Mouse (Mus musculus): ENCODE data around the gene Gamt. TPM values are rescaled to one million over a fixed set of nuclear protein-coding genes. Genes with fewer than 3 reads are reported as not detected.
"Not testable (repeated sequence)": the region's sequence is repeated elsewhere in the genome, so short reads cannot be mapped to it uniquely, and the experiment has no call there.

The Gamt gene
- total and polyA plus RNA-seq, 2 experiments = 241 to 715 TPM

DNA sequence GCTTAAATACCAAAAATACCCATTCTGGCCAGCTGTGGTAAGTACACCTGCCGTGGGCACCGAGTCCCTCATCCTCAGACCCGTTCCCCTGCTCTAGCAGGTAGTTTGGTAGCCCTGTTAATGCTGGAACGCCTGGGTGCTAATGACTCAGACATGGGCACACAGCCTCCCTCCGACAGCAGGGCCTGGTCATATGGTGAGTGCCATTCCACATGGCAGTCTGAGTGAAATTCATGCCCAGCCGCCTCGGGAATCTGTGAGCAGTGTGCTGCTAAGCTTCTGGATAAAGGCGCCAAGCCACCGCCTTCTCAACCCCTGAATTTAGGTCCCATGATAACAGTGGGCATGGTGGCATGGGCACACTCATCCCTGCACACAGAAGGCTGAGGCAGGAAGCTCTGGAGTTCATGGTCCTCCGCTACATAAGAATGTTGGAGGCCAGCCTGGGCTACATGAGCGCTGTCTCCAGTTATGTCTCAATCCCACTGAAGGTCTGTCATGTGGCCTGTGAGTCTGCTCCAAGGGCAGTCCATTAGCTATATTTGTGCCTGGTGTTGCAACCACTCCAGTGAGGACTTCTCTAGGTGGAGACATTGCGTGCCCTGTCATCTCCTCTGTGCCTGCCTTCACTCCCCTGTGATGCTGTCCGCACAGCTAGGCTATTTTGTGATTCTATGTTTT lies 24.5 kb downstream of the Gamt start:
- Histone ChIP-seq H3K27me3 (ENCODE audit: control insufficient read depth, insufficient read depth, low read length) (no peaks in the 10 kb centered on the region), H3K36me3 (ENCODE audit: control insufficient read depth, insufficient read depth, low read length) (peaks cover 8% of the 10 kb centered on the region), H3K27ac (replicated peaks; ENCODE audit: insufficient read depth, low read depth, low read length) (no peak overlapping the region), H3K79me2 (ENCODE audit: control insufficient read depth, insufficient read depth, low read length) (no peaks in the 10 kb centered on the region), H3K9ac (ENCODE audit: low read depth, low read length) (no peak overlapping the region), H3K4me3 (ENCODE audit: insufficient read depth, low read depth, low read length) (no peak overlapping the region), H3K4me1 (ENCODE audit: control insufficient read depth, insufficient read depth, low read length) (0 out of 2 replicates have a peak, but pooled peaks cover 1% of the 10 kb centered on the region)
- DNase-seq (ENCODE audit: extremely low read depth, low read depth, low spot score) = no peak
- 95% methylated on average over 13 of the region's 13 CpGs for WGBS
- TF ChIP-seq CTCF (IDR thresholded peaks at IDR 0.05; ENCODE audit: low read depth, low read length) = no peak
- no peak for TF ChIP-seq POLR2A (IDR thresholded peaks at IDR 0.05; ENCODE audit: extremely low read depth, insufficient read depth, low read length)

DNA sequence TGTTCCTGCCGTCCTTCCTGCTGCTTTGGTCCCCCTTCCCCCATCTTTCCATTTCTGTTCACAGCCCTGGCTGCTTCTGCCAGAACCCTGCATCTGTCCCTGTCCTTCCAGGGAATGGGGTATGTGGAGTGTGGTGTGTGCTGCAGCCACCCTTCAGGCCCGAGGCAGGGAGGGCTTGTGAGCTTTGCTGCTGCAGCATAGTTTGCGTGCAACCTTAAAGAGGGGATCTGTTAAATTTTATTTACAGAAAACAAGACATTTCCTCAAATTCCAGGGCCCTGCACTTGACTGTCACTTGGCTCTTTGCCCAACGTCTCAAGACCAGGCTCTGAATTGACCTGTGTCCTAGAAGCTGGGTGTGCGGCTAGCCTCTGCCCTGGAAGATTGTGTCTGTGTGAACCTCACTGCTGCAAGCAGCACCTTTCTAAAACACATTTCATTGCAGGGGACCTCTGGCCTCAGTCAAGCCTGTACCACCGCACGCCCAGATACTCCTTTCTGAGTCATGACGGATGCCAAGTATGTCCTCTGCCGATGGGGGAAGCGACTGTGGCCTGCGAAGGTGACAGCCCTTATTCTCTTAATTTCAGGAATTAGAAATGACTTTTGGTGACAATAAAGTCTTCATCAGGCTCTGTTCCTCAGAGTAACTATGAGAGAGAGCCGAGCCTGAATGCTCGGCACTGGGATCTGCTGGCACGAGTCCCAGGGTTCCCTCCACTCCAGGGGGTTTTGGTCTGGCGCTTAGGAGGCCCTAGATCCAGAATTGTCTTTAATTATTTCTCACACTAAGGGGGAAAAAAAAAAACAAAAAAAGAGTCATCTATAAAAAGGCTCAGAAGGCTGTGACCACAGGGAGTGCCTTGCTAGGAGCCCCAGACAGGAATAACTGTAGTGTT lies 32.7 kb downstream of the Gamt start:
- Histone ChIP-seq H3K4me3 (ENCODE audit: insufficient read depth, low read depth, low read length) (no peak overlapping the region), H3K27me3 (ENCODE audit: control insufficient read depth, insufficient read depth, low read length) (no peaks in the 10 kb centered on the region), H3K9ac (ENCODE audit: low read depth, low read length) (no peak overlapping the region), H3K79me2 (ENCODE audit: control insufficient read depth, insufficient read depth, low read length) (no peaks in the 10 kb centered on the region), H3K36me3 (ENCODE audit: control insufficient read depth, insufficient read depth, low read length) (no peaks in the 10 kb centered on the region; the same call in 1 of the 2 replicates), H3K27ac (replicated peaks; ENCODE audit: insufficient read depth, low read depth, low read length) (no peak overlapping the region), H3K4me1 (ENCODE audit: control insufficient read depth, insufficient read depth, low read length) (peaks cover 4% of the 10 kb centered on the region; the same call in 1 of the 2 replicates)
- WGBS = 76% methylated on average over 15 of the region's 15 CpGs
- DNase-seq (ENCODE audit: extremely low read depth, low read depth, low spot score) = no peak
- no peak for TF ChIP-seq POLR2A (IDR thresholded peaks at IDR 0.05; ENCODE audit: extremely low read depth, insufficient read depth, low read length)

DNA sequence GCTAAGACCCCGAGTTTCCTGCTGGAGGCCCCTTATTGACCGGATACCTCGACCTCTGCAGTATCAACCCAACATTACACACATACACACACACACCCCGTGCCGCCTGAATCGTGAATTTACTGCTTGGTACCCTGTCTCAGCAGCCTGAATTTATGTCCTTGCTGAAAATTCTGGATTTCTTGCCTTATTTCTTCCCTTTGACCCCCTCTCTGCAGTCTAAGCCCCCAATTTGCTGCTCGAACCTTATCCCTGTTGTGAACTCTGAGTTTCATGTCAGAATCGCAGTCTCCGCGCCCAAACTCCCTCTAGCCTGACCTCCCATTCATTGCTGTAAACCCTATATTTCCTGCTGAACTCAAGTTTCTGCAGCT lies 33.7 kb downstream of the Gamt start:
- no peak for TF ChIP-seq CTCF (IDR thresholded peaks at IDR 0.05; ENCODE audit: low read depth, low read length)
- no peak for TF ChIP-seq POLR2A (IDR thresholded peaks at IDR 0.05; ENCODE audit: extremely low read depth, insufficient read depth, low read length)
- Histone ChIP-seq H3K9ac (ENCODE audit: low read depth, low read length) (peak overlapping the region; percentile 83), H3K4me1 (ENCODE audit: control insufficient read depth, insufficient read depth, low read length) (peaks cover 4% of the 10 kb centered on the region; the same call in 1 of the 2 replicates), H3K4me3 (ENCODE audit: insufficient read depth, low read depth, low read length) (peak overlapping the region; percentile 80), H3K27ac (replicated peaks; ENCODE audit: insufficient read depth, low read depth, low read length) (0 out of 2 replicates have a peak overlapping the region, but pooled peaks have one; percentile 4), H3K27me3 (ENCODE audit: control insufficient read depth, insufficient read depth, low read length) (no peaks in the 10 kb centered on the region), H3K36me3 (ENCODE audit: control insufficient read depth, insufficient read depth, low read length) (no peaks in the 10 kb centered on the region), H3K79me2 (ENCODE audit: control insufficient read depth, insufficient read depth, low read length) (no peaks in the 10 kb centered on the region)
- 29% methylated on average over 10 of the region's 10 CpGs for WGBS
- no peak for DNase-seq (ENCODE audit: extremely low read depth, low read depth, low spot score)

- Histone ChIP-seq H3K27me3 (ENCODE audit: control insufficient read depth, insufficient read depth, low read length) (no peaks in the 10 kb centered on the region), H3K27ac (replicated peaks; ENCODE audit: insufficient read depth, low read depth, low read length) (peak within 1 kb of the TSS; percentile 32; the same call in 1 of the 2 replicates), H3K4me3 (ENCODE audit: insufficient read depth, low read depth, low read length) (peak within 1 kb of the TSS; percentile 80), H3K4me1 (ENCODE audit: control insufficient read depth, insufficient read depth, low read length) (peaks cover 4% of the 10 kb centered on the region; the same call in 1 of the 2 replicates), H3K79me2 (ENCODE audit: control insufficient read depth, insufficient read depth, low read length) (no peaks in the 10 kb centered on the region), H3K36me3 (ENCODE audit: control insufficient read depth, insufficient read depth, low read length) (no peaks in the 10 kb centered on the region), H3K9ac (ENCODE audit: low read depth, low read length) (peak within 1 kb of the TSS; percentile 83)
- DNase-seq (ENCODE audit: extremely low read depth, low read depth, low spot score) = peak; percentile 92
- TF ChIP-seq POLR2A (IDR thresholded peaks at IDR 0.05; ENCODE audit: extremely low read depth, insufficient read depth, low read length) (0 out of 2 replicates have a peak, but pooled peaks have one; percentile 26), CTCF (IDR thresholded peaks at IDR 0.05; ENCODE audit: low read depth, low read length) (peak; percentile 57)
- WGBS = under 1% methylated on average over 66 of the region's 75 CpGs
Measured at GRCm38 (mm10) chr10:80226416-80227165, 34.2 kb downstream of the Gamt start, which contains the start of gene Mum1. Gene Mum1, plus strand, starts transcription at chr10:80226434.

DNA sequence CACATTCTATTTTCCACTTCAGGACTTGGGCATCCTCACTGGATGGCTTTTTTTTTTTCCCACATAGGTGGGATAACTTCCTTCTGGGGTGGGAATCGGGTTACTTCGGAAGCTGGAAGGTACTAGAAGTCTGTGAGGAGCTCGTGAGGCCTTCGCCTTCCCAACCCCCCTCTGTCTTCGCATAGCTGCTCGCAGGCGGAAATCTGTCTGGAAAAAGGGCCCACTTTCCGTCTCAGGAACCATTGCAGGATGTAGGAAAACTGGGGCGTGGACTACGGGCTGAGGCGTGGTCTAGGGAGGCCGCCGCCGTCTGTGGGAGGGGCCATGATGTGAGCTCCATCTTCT lies 34.8 kb downstream of the Gamt start:
- no peaks in the 10 kb centered on the region for H3K36me3 ChIP-seq (ENCODE audit: control insufficient read depth, insufficient read depth, low read length)
- H3K79me2 ChIP-seq (ENCODE audit: control insufficient read depth, insufficient read depth, low read length) = no peaks in the 10 kb centered on the region
- H3K27me3 ChIP-seq (ENCODE audit: control insufficient read depth, insufficient read depth, low read length) = no peaks in the 10 kb centered on the region
- WGBS = 1% methylated on average over 14 of the region's 14 CpGs
- H3K4me3 ChIP-seq (ENCODE audit: insufficient read depth, low read depth, low read length) = 0 out of 2 replicates have a peak overlapping the region, but pooled peaks have one; percentile 4
- peak overlapping the region; percentile 32; the same call in 1 of the 2 replicates for H3K27ac ChIP-seq (replicated peaks; ENCODE audit: insufficient read depth, low read depth, low read length)
- DNase-seq (ENCODE audit: extremely low read depth, low read depth, low spot score) = no peak
- H3K4me1 ChIP-seq (ENCODE audit: control insufficient read depth, insufficient read depth, low read length) = peaks cover 4% of the 10 kb centered on the region; the same call in 1 of the 2 replicates
- TF ChIP-seq CTCF (IDR thresholded peaks at IDR 0.05; ENCODE audit: low read depth, low read length) (no peak), POLR2A (IDR thresholded peaks at IDR 0.05; ENCODE audit: extremely low read depth, insufficient read depth, low read length) (no peak)
- H3K9ac ChIP-seq (ENCODE audit: low read depth, low read length) = peak overlapping the region; percentile 16; the same call in 1 of the 2 replicates

GRCm38 (mm10) chr10:80223137-80223536 lies 37.7 kb downstream of the Gamt start:
- not testable (repeated sequence) for H3K9ac ChIP-seq (ENCODE audit: low read depth, low read length); DNase-seq (ENCODE audit: extremely low read depth, low read depth, low spot score); H3K4me1 ChIP-seq (ENCODE audit: control insufficient read depth, insufficient read depth, low read length); H3K79me2 ChIP-seq (ENCODE audit: control insufficient read depth, insufficient read depth, low read length); H3K36me3 ChIP-seq (ENCODE audit: control insufficient read depth, insufficient read depth, low read length); H3K27me3 ChIP-seq (ENCODE audit: control insufficient read depth, insufficient read depth, low read length); H3K4me3 ChIP-seq (ENCODE audit: insufficient read depth, low read depth, low read length); H3K27ac ChIP-seq (replicated peaks; ENCODE audit: insufficient read depth, low read depth, low read length)
- WGBS = 84% methylated on average over 2 of the region's 2 CpGs

All from liver, adult 2 months (tissue).